Mouse (Mus musculus): ENCODE data around the gene Zfp330. TPM values are rescaled to one million over a fixed set of nuclear protein-coding genes. Genes with fewer than 3 reads are reported as not detected.

The Zfp330 gene
- polyA plus RNA-seq (2014; fragmentation: Nextera tagmentation; extraction: Ambion mirVana) = 64.6 and 67.5 TPM in 2 replicates

DNA sequence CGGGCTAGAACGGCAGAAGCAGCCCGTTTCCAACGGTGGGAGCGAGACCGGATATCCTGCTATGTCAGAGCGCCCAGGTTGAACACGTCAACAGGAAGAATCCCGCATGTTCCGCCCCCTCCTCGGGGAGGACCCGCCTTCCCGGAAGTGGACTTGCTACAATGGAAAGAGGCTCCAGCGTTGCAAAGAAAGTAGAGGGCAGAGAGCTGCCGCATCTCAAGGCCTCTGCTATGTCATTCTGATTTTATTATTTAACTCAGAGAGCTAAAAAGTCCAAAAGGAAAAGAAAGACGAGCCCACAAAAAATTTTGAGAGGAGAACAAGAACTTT, at the start of gene Zfp330:
Zfp330 (minus strand) TSS at position 68 of the 330 bp plus-strand sequence.
- Histone ChIP-seq H3K27ac (ENCODE audit: low read depth, low read length) (peak within 1 kb of the TSS; percentile 74), H3K27me3 (replicated peaks; ENCODE audit: control insufficient read depth, insufficient read depth, low read length) (no peaks in the 10 kb centered on the region), H3K9ac (ENCODE audit: low read depth, low read length) (peak within 1 kb of the TSS; percentile 93), H3K9me3 (ENCODE audit: control insufficient read depth, low read length) (no peaks in the 10 kb centered on the region), H3K4me1 (replicated peaks; ENCODE audit: control insufficient read depth, insufficient read depth, low read length) (0 out of 2 replicates have a peak, but pooled peaks cover 3% of the 10 kb centered on the region), H3K36me3 (ENCODE audit: control insufficient read depth, insufficient read depth, low read length) (peaks cover 13% of the 10 kb centered on the region), H3K4me3 (ENCODE audit: low read depth, low read length) (peak within 1 kb of the TSS; percentile 87), H3K4me2 (peak within 1 kb of the TSS; percentile 87)
- peak; percentile 88 for DNase-seq (ENCODE audit: low spot score)
- WGBS = under 1% methylated on average over 16 of the region's 16 CpGs
- ATAC-seq (replicated peaks; ENCODE audit: low FRiP score) = peak; percentile 98

DNA sequence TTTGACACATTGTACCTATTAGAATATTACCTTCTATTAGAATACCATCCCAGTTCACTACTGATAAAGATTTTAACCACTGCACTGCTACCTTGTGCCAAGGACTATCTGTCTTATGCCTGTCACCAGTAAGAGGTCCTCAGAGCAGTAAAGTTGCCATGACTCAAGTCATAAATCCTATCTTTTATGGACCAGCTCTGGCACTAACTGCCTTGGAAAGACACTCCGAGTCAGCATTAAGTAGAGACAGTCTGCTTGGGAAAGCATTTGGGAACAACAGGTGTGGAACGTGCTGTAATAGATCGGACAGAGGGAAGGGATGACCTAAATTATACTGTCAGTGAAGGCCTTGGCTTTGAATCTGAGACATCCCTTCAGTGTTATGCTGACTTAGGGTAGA, 4.0 kb upstream of the Zfp330 start:
- Histone ChIP-seq H3K4me1 (replicated peaks; ENCODE audit: control insufficient read depth, insufficient read depth, low read length) (0 out of 2 replicates have a peak, but pooled peaks cover 1% of the 10 kb centered on the region), H3K27ac (ENCODE audit: low read depth, low read length) (no peak overlapping the region), H3K4me2 (no peak overlapping the region), H3K9me3 (ENCODE audit: control insufficient read depth, low read length) (no peaks in the 10 kb centered on the region), H3K4me3 (ENCODE audit: low read depth, low read length) (no peak overlapping the region), H3K36me3 (ENCODE audit: control insufficient read depth, insufficient read depth, low read length) (no peaks in the 10 kb centered on the region), H3K27me3 (replicated peaks; ENCODE audit: control insufficient read depth, insufficient read depth, low read length) (no peaks in the 10 kb centered on the region), H3K9ac (ENCODE audit: low read depth, low read length) (no peak overlapping the region)
- ATAC-seq (replicated peaks; ENCODE audit: low FRiP score) (no peak), DNase-seq (ENCODE audit: low spot score) (no peak)
- 79% methylated on average over 3 of the region's 3 CpGs for WGBS

DNA sequence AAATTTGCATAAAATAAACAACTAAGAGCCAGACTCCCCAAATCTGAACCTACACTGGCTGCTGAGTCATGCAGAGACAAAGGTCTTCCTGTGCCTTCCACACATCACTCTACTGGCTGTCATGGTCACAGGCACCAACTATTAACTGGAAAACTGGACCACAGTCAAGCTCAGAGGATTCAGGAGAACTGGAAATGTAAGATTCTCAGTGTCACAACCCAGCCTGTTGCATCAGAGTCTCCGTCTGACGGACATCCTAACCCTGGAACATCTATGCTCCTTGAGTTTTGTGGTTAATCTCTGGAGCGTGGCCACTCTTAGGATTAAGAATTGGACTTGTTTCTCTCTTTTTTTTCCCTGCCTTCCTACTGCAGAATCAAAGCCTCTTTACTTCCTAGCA, 3.4 kb upstream of the Zfp330 start:
- Histone ChIP-seq H3K36me3 (ENCODE audit: control insufficient read depth, insufficient read depth, low read length) (no peaks in the 10 kb centered on the region), H3K27me3 (replicated peaks; ENCODE audit: control insufficient read depth, insufficient read depth, low read length) (no peaks in the 10 kb centered on the region), H3K4me3 (ENCODE audit: low read depth, low read length) (no peak overlapping the region), H3K9ac (ENCODE audit: low read depth, low read length) (no peak overlapping the region), H3K4me2 (no peak overlapping the region), H3K4me1 (replicated peaks; ENCODE audit: control insufficient read depth, insufficient read depth, low read length) (0 out of 2 replicates have a peak, but pooled peaks cover 3% of the 10 kb centered on the region), H3K27ac (ENCODE audit: low read depth, low read length) (no peak overlapping the region), H3K9me3 (ENCODE audit: control insufficient read depth, low read length) (no peaks in the 10 kb centered on the region)
- WGBS = 77% methylated on average over 3 of the region's 3 CpGs
- no peak for ATAC-seq (replicated peaks; ENCODE audit: low FRiP score)
- DNase-seq (ENCODE audit: low spot score) = no peak

DNA sequence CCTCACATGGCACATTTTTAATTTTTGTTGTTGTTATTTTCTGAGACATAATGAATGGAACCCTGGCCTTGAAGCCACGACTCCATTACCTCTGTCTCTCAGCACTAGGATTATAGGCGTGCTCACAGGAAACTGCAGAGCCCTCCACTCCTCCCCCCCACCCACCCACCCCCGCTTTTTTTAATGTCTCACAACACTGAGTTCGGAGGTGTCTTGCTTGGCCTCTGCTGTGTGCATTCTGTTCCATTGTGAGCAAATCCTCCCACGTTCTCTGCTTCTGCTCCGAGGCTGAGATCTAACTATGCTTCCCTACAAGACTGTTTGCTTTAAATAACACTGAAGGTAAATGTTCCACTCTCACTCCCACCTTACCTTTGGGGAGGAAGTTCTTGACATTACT, 522 bp upstream of the Zfp330 start:
- Histone ChIP-seq H3K4me1 (replicated peaks; ENCODE audit: control insufficient read depth, insufficient read depth, low read length) (0 out of 2 replicates have a peak, but pooled peaks cover 3% of the 10 kb centered on the region), H3K27me3 (replicated peaks; ENCODE audit: control insufficient read depth, insufficient read depth, low read length) (no peaks in the 10 kb centered on the region), H3K9ac (ENCODE audit: low read depth, low read length) (peak overlapping the region; percentile 93), H3K36me3 (ENCODE audit: control insufficient read depth, insufficient read depth, low read length) (peaks cover 13% of the 10 kb centered on the region), H3K9me3 (ENCODE audit: control insufficient read depth, low read length) (no peaks in the 10 kb centered on the region), H3K4me3 (ENCODE audit: low read depth, low read length) (peak overlapping the region; percentile 87), H3K27ac (ENCODE audit: low read depth, low read length) (no peak overlapping the region), H3K4me2 (peak overlapping the region; percentile 87)
- 48% methylated on average over 6 of the region's 6 CpGs for WGBS
- DNase-seq (ENCODE audit: low spot score) (no peak), ATAC-seq (replicated peaks; ENCODE audit: low FRiP score) (peak; percentile 28; the same call in 1 of the 2 replicates)

DNA sequence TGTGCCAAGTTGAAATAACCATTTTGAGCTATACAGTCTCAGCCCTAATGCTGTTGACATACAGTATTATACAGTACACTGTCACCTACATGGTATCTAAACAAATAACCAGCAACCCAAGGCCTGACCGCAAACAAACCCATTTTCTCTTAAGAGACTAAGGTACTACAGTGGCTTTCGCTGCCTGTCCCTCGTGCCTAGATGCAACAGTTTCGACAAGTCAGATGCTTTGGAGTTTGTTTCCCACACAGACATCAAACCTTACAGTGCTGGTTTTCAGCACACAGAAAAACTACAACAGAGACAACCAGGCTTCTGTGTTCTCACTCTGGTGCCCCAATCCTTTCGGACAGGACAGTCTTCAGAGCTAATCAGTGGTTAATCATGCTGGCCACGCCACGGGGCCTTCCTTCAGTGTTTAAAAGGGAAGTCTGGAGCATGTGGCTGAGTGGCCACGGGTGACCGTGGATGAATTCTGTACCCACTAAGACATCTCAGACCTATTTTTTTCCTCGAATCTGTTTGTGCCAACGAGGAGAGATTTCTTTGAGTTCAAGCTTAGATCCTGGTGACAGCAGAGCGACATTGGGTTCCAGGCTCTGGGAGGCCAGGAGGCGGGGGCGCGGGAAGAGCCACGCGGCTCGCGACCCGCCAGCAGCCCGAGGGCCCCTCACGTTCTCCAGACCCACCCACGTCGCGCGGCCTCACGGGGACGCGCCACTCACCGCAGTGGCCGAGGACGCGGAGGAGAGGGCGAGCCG, 448 bp downstream of the Zfp330 start:
- ATAC-seq (replicated peaks; ENCODE audit: low FRiP score) (peak; percentile 74), DNase-seq (ENCODE audit: low spot score) (peak; percentile 32)
- peak overlapping the region; percentile 87 for H3K4me3 ChIP-seq (ENCODE audit: low read depth, low read length)
- H3K9me3 ChIP-seq (ENCODE audit: control insufficient read depth, low read length) = no peaks in the 10 kb centered on the region
- 0 out of 2 replicates have a peak, but pooled peaks cover 3% of the 10 kb centered on the region for H3K4me1 ChIP-seq (replicated peaks; ENCODE audit: control insufficient read depth, insufficient read depth, low read length)
- H3K9ac ChIP-seq (ENCODE audit: low read depth, low read length) = peak overlapping the region; percentile 93
- H3K4me2 ChIP-seq = peak overlapping the region; percentile 87
- H3K27me3 ChIP-seq (replicated peaks; ENCODE audit: control insufficient read depth, insufficient read depth, low read length) = no peaks in the 10 kb centered on the region
- peaks cover 16% of the 10 kb centered on the region for H3K36me3 ChIP-seq (ENCODE audit: control insufficient read depth, insufficient read depth, low read length)
- peak overlapping the region; percentile 74 for H3K27ac ChIP-seq (ENCODE audit: low read depth, low read length)
- WGBS = 3% methylated on average over 35 of the region's 35 CpGs

GRCm38 (mm10) chr8:82770886-82771285, 3.1 kb downstream of the Zfp330 start:
- Histone ChIP-seq H3K9me3 (ENCODE audit: control insufficient read depth, low read length) (no peaks in the 10 kb centered on the region), H3K4me1 (replicated peaks; ENCODE audit: control insufficient read depth, insufficient read depth, low read length) (0 out of 2 replicates have a peak, but pooled peaks cover 3% of the 10 kb centered on the region), H3K27me3 (replicated peaks; ENCODE audit: control insufficient read depth, insufficient read depth, low read length) (no peaks in the 10 kb centered on the region), H3K4me3 (ENCODE audit: low read depth, low read length) (no peak overlapping the region), H3K27ac (ENCODE audit: low read depth, low read length) (no peak overlapping the region), H3K9ac (ENCODE audit: low read depth, low read length) (no peak overlapping the region), H3K4me2 (no peak overlapping the region), H3K36me3 (ENCODE audit: control insufficient read depth, insufficient read depth, low read length) (peaks cover 29% of the 10 kb centered on the region)
- ATAC-seq (replicated peaks; ENCODE audit: low FRiP score) (no peak), DNase-seq (ENCODE audit: low spot score) (no peak)
- 92% methylated on average over 3 of the region's 3 CpGs for WGBS

- peaks cover 8% of the 10 kb centered on the region for H3K36me3 ChIP-seq (ENCODE audit: control insufficient read depth, insufficient read depth, low read length)
- no peak for ATAC-seq (replicated peaks; ENCODE audit: low FRiP score)
- H3K27ac ChIP-seq (ENCODE audit: low read depth, low read length) = no peak overlapping the region
- no peak for DNase-seq (ENCODE audit: low spot score)
- 29% methylated on average over 2 of the region's 2 CpGs for WGBS
- no peak overlapping the region for H3K9ac ChIP-seq (ENCODE audit: low read depth, low read length)
- no peak overlapping the region for H3K4me2 ChIP-seq
- H3K27me3 ChIP-seq (replicated peaks; ENCODE audit: control insufficient read depth, insufficient read depth, low read length) = no peaks in the 10 kb centered on the region
- H3K9me3 ChIP-seq (ENCODE audit: control insufficient read depth, low read length) = no peaks in the 10 kb centered on the region
- no peak overlapping the region for H3K4me3 ChIP-seq (ENCODE audit: low read depth, low read length)
- no peaks in the 10 kb centered on the region for H3K4me1 ChIP-seq (replicated peaks; ENCODE audit: control insufficient read depth, insufficient read depth, low read length)
Measured at GRCm38 (mm10) chr8:82759071-82759470, 14.9 kb downstream of the Zfp330 start.

- H3K4me2 ChIP-seq = no peak overlapping the region
- no peak overlapping the region for H3K27ac ChIP-seq (ENCODE audit: low read depth, low read length)
- H3K4me3 ChIP-seq (ENCODE audit: low read depth, low read length) = no peak overlapping the region
- 92% methylated on average over 14 of the region's 14 CpGs for WGBS
- ATAC-seq (replicated peaks; ENCODE audit: low FRiP score) (no peak), DNase-seq (ENCODE audit: low spot score) (no peak)
- H3K36me3 ChIP-seq (ENCODE audit: control insufficient read depth, insufficient read depth, low read length) = no peaks in the 10 kb centered on the region
- no peak overlapping the region for H3K9ac ChIP-seq (ENCODE audit: low read depth, low read length)
- H3K27me3 ChIP-seq (replicated peaks; ENCODE audit: control insufficient read depth, insufficient read depth, low read length) = no peaks in the 10 kb centered on the region
- peaks cover 4% of the 10 kb centered on the region; the same call in 1 of the 2 replicates for H3K9me3 ChIP-seq (ENCODE audit: control insufficient read depth, low read length)
- H3K4me1 ChIP-seq (replicated peaks; ENCODE audit: control insufficient read depth, insufficient read depth, low read length) = no peaks in the 10 kb centered on the region
Measured at GRCm38 (mm10) chr8:82754946-82755345, 19.0 kb downstream of the Zfp330 start.

DNA sequence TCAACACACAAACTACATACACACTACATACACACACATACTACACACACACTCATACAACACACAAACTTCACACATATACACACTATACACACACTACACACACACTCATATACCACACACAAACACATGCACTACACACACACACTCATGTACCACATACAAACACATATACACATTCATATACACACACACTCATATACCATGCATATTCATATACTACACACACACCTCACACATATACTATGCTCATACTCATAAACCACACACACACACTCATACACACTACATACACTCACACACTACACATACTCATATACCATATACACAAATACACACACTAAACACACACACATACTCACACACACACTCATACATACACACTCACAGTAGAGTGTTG, 27.3 kb downstream of the Zfp330 start:
- DNase-seq (ENCODE audit: low spot score) (no peak), ATAC-seq (replicated peaks; ENCODE audit: low FRiP score) (no peak)
- Histone ChIP-seq H3K36me3 (ENCODE audit: control insufficient read depth, insufficient read depth, low read length) (no peaks in the 10 kb centered on the region), H3K27me3 (replicated peaks; ENCODE audit: control insufficient read depth, insufficient read depth, low read length) (no peaks in the 10 kb centered on the region), H3K27ac (ENCODE audit: low read depth, low read length) (no peak overlapping the region), H3K4me2 (no peak overlapping the region), H3K4me1 (replicated peaks; ENCODE audit: control insufficient read depth, insufficient read depth, low read length) (no peaks in the 10 kb centered on the region), H3K9me3 (ENCODE audit: control insufficient read depth, low read length) (no peaks in the 10 kb centered on the region), H3K4me3 (ENCODE audit: low read depth, low read length) (no peak overlapping the region), H3K9ac (ENCODE audit: low read depth, low read length) (no peak overlapping the region)
